Mouse (Mus musculus): Measurements from ENCODE around the gene Lmx1b.

The Lmx1b gene

DNA sequence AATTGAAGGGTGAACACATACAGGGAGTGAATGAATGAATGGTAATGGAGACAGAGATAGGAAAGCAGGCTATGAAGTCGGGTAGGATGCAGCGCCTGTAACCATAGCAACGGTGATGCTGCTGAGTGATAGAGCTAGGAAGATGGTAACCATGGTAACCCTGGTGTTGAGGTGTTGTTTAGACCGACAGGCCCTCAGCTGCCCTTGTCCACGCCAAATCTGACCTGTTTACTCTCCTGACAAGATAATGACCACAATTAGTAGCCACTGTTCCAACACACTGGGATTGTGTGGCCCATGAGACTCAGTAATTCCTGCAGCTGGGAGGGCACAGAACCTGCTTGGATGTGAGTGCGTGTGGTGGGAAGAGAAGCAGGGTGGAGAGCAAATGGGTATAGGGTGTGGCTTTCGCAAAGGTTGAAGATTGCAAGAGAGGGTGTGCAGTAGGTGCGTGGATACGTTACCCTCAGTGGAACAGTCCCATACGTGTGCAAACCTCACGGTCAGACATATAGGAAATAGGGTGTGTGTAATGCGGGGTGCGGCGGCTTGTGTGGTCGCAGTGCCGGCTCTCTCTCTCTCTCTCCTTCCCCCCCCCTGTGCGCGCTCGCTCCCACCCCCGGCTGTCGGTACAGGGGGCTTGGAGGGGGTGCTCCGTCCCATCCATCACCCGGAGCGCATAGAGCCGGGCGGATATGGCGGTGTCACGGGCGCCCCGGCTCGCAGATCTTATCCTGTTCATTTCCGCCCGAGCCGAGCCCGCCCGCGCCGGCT is 96.7 kb downstream of the Lmx1b start:
- no peak for DNase-seq (ENCODE audit: low read depth, low spot score)

DNA sequence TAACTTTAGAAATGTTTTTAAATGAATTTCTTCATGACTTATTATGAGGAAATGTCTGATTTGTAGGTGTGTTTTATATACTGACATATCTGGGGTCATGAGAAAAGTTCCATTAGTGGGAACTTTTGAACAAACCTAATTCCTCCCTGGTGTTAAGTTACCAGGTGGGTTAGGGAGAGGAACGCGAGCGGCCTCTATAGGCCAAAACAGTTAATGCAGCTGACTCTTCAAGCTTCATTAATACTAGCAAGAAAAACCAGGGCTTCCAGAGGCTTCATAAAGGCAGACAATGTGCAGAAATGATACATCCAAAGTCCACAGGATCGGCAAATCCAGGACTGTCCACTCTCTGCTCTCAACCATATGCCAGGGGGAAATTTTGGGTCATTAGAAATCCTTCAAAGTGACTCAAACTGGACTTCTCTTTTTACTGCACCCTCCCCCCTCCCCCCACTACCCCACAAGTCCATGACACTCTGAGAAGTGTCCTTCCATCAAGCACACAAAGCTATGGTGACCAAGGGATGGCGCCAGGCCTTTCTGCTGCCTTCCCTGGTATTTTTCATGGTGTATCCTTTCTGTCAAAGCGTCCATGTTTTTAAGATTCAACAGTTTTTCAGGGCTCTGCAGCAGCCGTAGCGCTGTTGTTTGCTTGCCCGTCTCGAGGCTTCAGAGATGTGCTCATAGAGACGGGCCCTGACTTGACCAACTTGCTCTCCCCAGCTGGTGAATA is 97.4 kb downstream of the Lmx1b start:
- peak; percentile 51 for DNase-seq (ENCODE audit: low read depth, low spot score)

DNA sequence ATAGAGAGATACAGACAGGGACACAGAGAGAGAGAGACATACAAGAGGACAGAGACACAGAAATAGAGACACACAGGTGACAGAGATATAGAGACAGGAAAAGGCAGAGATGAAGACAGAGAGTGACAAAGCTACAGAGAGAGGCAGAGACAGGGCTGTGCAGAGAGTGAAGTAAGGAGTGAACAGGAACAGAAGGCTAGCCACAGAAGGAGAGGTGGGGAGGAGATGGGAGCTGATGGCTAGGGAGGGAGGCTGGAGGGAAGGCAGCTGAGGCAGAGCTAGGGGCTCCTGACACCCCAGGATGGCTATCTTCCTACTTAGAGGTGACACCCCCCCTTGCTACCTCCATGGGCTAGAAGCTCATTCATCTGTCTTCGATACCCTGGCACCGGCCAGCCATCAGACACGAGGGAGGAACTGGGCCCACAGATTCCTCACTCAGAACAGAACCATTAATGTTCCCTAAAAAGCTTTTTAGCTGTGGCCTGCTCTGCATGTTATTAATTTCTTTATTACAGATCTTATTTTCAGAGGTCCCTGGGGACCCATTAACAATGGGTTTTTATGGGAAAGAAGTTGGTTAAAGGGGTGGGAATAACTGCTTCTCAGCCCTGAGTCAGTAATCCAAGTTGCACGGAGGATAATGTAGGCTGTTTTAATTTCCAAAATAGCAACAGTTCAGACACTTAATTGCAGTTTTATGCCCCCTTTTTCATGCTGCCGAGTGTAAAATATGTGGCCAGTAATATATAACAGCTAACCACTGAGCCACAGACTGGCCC is 114.8 kb downstream of the Lmx1b start:
- no peak for DNase-seq (ENCODE audit: low read depth, low spot score)

DNA sequence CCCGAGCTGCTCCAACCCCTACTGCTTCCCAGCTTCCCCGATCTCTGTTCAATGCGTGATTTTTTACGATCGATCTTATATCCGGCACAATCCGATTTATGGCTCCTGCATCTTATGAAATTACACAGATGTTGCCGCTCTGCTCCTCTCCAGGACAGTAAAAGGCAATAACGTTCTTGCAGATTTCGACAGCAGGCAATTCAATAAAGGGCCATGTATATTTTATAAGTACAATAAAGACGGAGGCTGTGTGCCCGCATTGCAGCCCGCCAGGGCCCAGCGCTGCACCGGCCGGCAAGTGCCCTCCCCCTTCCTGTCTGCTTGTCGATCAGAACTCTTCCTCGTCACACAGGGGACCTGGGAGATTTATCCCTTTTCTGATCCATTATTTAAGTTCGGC is 124.5 kb downstream of the Lmx1b start:
- no peak for DNase-seq (ENCODE audit: low read depth, low spot score)

- no peak for DNase-seq (ENCODE audit: low read depth, low spot score)
Measured at GRCm38 (mm10) chr2:33515431-33515830, 124.9 kb downstream of the Lmx1b start.

Measured in A20 (cell line).